Mouse (Mus musculus): Measurements from ENCODE around the gene Adssl1.

Gene Adssl1

DNA sequence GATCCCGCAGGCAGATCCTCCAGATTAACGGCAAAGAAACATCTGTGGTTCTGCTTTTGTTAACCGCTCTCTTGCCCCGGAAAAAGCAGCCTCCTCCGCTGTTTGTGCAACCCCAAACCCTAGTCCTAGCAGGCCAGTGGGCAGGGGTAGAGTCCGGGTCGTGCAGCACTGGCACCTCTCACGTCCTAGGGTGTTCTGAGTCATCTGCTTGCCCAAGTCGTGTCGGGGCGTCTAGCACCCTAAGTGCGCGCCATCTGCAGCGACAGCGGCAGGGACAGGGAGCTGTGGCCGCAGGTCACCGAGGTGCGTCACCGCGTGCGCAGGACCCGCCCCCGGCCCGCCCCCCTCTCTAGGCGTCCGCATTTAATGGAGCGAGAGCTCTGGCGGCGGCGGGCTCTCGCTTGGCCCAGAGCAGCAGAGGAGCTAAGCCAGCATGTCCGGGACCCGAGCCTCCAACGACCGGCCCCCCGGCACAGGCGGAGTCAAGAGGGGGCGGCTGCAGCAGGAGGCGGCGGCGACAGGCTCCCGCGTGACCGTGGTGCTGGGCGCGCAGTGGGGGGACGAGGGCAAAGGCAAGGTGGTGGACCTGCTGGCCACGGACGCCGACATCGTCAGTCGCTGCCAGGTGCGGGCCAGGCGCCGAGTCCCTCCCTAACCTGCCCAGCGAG, at the start of gene Adssl1:
Gene Adssl1 (plus strand): TSS at position 360 of the 668 bp plus-strand sequence.
- peak; percentile 76 to 79 for DNase-seq (ENCODE audit: low spot score in 2 of 2)

DNA sequence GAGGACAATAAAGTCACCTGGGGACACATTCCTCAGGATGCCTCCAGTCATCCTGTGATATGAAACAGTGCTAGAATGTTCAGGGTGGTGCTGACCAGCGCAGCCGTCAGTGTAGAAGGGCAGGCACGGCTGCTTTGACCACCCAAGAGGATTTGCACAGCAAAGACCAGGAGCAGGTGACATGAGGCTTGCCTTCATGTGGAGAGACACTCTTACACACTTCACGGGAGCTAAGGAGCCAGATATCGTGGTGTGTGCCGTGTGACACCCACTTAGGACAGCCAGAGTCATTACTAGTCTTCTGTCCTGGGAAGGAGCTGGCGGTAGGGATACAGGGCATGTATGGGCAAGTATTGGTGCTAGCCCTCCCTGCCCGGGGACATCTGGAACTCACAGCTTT, 49.7 kb upstream of the Adssl1 start:
- DNase-seq (ENCODE audit: low spot score in 2 of 2) = no peak

DNA sequence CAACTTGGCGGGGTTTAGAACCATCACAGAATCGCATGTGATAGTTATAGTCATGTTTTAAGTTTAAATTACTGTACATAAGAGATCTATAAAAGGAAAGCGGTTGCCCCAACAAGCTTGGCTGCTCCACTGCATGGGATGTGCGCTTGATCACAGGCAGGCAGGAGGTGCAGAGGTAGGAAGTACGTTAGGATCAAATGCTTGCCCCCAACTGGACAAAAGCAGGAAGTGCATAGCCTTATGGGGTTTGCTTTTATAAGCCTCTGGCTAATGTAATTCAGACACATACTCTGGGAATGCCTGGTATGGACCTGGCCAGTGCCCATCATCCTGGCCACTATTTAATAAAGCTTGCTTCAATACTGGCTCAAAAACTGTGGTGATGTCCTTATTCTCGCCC, 48.8 kb upstream of the Adssl1 start:
- no peak for DNase-seq (ENCODE audit: low spot score in 2 of 2)

DNA sequence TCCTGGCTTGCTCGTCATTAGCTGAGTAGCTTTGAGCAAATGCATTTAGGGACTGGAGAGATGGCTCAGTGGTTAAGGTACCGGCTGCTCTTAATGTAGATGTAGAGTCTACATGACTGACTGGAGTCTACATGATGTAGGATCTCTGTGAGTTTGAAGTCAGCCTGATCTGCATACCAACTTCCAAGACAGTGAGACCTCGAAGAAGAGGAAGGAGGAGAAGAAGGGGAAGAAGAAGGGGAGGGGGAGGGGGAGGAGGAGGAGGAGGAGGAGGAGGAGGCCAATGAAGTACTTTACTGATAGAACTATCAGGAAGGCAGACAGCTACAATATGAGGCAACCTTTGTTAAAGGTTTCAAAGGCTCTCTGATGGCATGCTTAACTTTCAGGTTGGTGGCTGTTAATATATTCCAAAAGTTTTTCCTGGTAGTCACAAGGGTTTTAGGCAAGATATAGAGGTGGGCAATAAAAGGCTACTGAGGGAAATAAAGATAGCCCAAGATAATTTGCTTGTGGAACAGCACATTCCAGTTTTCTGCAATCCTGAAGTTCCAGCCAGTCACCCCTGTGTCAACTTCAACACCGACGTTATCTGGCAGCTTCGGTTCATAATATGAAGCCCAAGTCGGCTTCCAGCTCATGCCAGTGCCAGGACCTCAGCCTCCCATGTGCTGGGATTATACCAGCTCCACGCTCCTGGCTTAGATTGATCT, 44.4 kb upstream of the Adssl1 start:
- DNase-seq (ENCODE audit: low spot score in 2 of 2) = no peak

DNA sequence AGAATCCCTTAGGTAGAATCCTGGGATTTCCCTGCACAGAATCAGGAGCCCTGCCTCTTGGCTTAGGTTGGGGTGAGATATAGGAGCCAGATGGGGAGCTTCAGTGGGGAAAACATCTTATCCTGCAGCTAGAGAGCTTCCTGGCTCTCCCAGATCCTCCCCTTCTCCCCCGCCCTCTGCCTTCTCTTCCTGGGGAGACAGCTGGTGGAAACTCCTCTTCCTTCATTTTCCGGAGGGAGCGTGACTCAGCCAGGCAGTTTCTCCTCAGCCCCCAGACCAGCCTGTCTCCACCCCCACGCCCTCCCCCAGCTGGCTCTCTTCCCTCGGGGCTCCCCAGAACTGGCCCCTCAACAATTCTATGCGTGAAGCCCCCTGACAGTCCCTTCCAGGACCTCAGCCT, 43.5 kb upstream of the Adssl1 start:
- DNase-seq (ENCODE audit: low spot score in 2 of 2) = no peak

DNA sequence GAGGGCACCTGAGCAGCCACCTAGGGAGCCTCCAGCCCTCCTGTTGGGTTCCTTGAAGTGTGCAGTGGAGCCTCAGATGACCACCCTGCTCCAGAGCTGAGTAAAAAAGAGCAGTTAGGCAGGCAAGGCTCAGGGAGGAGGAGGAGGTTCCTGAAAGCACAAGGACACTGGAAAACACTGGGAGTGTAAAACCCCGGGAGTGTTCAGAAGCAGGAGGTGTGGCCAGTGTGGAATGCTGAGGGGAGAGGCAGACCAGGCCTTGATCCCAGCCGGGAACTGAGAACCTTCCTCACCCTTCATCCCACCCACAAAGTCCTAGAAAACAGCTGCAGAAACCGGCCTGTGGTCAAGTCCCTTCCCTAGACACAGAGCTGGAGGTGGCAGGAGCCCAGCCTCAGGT, 43.1 kb upstream of the Adssl1 start:
- DNase-seq (ENCODE audit: low spot score in 2 of 2) = no peak

DNA sequence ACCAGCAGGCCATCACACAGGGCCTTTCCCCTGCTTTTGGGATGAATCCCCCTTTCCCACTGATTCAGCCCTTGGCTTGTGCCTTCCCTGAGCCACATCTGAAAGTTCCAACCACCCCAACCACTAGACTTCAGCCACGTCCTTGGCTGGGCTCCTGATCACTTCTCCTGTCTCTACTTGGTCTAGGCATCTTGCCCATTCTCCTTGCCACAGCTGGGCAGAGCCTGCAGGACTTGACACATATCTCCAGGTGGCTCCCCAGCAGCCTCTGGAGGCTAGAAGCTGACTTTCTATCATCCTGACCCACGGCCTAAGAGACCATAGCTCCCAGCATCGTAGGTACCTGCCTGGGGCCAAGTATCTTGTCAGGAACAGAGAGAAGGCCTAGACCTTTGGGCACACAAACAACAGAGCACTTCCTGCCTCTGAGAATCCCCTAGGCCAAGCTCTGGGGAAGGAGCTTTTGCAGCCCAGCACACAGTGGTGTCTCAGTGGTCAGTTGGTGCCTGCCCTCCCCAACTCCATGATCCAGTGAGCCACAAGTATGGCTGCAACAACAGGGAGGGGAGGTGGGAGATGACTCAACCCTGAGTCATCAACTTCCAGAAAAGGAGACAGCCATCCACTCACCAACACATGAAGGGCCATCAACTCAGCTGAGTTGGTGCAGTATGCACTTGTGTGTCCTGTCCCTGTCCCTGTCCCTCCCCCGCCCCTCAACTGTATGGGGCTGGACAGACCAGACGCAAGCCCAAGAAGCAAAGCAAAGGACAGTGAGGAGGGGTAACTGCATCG, 41.4 kb upstream of the Adssl1 start:
- no peak for DNase-seq (ENCODE audit: low spot score in 2 of 2)

DNA sequence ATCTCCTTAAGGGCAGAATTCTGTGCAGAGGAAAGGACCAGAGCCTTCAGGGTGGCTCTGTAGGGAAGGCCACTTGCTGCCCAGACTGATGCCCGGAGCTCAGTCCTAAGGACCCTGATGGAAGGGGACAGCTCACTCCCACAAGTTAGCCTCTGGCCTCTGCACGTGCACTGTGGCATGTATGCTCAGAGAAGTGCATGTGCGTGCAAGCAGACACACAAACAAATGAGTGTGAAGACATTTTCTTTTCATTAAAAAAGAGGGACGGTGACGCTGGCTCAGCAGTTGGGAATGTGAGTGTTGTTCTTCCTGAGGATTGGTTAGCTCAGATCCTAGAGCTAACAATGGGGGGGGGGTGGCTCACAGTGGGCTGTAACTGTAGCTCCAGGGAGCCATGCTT, 40.4 kb upstream of the Adssl1 start:
- no peak for DNase-seq (ENCODE audit: low spot score in 2 of 2)

DNA sequence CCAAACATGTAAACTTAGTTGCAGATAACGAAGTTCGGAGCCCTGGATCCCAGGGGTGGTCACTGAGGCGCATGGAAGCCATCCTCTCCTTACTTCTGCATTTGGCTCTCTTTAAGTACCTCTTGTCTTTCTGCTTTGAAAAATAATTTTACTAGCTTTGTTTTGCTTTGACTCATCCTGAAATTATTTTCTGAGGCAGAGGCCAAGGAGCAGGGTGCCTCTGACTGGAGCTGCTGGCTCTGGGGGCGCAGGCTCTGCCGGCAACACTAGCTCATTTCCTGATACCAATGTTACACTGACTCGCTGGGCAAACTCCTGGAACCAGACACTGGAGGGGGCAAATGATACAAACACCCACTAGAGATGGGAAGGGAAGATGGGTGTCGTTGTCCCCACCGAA, 39.9 kb upstream of the Adssl1 start:
- no peak for DNase-seq (ENCODE audit: low spot score in 2 of 2)

DNA sequence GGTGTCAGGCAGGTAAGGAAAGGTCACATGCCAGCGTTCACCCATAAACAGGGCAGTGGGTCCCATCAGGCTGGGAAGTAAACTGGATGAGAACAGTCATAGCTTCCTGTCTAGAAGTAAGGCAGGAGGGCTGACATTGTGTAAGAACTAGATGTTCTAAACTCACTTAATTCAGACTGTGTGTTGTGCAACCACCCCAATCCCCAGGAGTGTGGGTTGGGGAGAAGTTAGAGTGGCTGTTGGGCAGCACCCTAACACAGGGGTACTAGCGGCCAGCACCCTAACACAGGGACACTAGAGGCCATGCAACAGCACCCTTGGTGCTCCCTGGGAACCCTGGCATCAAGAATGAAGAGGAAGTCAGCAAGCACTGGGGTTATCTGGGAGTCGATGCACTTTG, 38.7 kb upstream of the Adssl1 start:
- no peak for DNase-seq (ENCODE audit: low spot score in 2 of 2)

DNA sequence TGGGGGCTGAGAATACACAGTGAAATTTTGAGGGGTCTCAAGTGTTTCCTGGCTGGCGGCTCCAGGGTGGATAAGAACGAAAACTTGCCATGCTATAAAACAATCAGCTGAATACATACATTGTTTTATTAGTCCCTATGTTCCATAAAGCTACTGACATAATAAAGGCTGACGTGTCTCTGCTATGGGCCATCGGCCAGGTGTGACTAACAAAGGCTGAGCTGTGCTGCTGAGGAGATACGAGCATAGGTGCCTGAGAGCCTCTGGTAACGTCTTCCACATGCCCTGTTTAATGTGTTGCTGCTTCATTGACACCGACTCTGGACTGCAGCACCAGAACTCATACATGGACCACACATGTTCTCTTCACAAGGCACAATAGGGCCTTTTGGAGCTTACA, 34.9 kb upstream of the Adssl1 start:
- DNase-seq (ENCODE audit: low spot score in 2 of 2) = no peak

DNA sequence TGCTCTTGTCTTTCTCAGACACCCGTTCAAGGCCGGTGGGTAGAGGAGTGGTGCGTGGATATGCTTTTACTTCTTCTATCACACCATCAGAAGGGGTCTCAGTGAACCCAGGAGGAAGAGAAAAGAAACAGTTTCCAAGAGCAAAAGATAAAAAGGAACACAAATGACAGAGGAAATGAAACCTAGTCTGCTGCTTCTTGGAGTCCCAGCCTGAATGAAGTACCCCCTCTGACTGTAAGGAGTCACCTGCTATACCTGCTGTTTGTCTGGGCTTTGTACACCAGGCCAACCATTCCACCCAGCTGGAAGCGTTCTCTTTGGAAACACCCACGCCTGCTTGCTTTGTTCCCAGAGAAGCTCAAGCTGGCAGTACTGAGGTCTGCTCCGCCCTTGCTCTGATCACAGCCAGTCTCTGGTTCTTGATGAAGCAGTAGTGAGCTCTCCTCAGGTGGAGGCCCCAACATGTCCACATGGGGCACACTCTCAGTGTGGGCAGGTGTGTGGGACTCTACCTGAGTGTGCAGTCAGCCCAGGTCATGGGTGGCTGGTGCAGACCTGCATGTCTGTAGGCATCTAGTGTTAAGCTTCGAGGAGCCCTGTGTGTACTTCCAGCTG, 33.8 kb upstream of the Adssl1 start:
- no peak for DNase-seq (ENCODE audit: low spot score in 2 of 2)

DNA sequence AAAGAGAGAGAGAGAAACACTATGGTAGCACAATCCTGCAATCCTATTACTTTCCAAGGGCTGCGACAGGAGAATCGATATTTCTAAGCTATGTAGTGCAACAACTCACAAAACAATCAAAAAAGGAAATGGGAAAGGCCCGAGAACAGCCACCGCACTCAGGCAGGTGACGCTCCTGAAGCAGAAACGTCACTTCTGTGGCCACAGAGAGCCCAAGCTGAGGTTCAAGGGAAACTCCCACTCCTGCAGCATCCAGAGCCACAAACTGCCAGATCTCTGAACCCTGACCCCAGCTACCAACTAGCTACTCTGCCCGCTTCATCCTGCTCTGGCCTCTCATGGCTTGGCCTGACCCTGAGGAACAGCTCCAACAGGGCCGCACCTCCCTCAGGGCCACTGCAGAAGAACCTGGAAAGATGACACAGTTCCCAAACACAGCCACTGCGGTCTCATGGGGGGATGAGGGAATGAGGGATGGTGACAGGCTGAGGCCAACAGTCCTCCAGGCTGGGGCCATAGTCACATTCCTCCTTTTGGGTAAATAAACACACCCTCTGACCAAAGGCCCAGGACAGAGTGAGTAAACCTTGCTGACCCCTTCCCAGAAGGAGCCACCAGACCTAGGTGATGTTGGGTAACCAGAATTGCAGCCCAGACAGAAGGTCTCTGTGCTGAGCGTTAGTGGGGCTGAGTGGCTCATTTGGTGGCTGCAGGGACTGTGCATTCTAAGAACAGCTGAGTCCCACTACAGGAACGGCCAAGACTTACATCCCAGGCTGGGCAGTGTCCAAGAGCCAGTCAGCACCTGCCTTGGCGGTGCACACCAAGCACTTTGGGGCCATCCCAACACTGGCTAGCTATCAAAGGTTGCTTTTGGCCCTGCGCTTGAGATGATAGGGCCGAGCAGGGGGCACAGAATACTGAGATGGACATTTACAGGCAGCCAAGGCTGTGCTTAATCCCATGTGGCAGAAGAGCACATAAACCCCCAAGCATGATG, 32.4 kb upstream of the Adssl1 start:
- peak in 1 of 2 experiments; percentile 50 for DNase-seq (ENCODE audit: low spot score in 2 of 2)

DNA sequence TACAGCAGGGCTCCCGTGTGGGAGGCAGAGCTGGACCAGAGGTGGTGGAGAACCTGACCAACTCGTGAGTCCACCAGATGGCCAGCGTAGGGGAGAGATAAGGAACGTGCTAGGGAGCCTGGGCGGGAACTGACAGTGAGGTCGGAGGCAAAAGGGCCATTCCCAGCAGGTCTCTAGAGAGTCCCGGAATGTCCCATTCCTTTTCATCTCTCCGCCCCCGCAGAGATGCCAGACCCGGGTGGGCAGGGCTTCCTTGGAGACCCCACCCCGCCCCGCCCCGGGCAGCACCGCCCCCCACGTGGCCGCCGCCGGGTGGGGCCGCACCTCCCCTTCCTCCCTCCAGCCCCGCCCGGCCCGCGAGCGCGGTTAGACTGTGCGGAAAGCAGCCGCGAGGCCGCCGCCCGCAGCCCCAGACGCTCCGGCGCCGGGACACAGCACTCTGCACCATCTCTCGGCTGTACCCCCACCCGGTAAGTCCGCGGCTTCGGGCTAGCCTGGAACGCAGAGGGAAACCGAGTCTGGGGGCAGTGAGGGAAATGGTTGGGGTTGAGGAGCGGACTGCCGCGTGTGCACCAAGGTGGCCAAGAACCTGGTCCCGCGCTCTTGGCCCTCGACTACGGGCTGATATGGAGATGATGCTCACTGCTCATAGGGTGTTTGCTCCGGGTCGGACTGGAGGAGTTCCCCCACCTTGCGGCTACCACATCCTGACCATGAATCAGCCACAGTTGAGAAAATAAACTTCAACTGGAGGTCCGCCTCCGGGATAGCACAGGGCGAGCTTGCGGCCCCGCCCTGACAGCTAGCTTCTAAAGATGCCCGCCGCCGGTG, 31.2 kb upstream of the Adssl1 start, which contains the start of gene Inf2:
Gene Inf2 (plus strand): TSS at position 359 of the 831 bp plus-strand sequence.
- peak; percentile 87 for DNase-seq (ENCODE audit: low spot score in 2 of 2)

DNA sequence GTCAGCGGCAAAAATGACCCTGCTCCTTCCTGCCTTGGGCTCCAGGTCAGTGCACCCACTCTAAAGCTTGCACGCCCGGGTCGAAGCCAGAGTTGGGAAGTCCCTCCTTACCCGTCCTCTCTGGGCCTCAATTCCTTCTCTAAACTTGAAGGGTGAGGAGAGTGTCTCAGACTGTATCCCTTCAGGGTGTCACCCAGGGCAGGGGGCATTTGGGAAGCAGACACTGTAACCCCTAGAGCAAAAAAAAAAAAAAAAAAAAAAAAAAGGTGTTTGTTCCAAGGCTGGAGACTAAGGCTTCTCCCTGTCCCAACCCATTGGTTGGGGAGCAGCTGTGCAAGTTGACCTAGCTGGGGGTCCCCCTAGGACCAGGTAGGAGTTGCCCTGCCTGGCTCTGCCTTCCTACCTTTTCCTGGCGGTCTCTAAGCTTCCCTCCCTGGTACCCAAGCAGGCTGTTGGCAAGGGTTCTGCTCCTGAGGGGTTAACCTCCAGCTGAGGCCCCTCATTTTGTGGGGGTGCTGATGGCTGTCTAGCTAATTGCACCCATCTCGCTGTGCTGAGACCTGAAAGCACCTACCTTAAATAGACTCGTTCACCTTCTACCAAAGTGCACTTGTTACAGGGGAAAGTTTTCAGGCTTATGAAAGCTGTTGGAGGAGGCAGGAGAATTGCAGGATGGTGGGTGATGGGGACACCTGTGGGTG, 30.2 kb upstream of the Adssl1 start:
- DNase-seq (ENCODE audit: low spot score in 2 of 2) = no peak

DNA sequence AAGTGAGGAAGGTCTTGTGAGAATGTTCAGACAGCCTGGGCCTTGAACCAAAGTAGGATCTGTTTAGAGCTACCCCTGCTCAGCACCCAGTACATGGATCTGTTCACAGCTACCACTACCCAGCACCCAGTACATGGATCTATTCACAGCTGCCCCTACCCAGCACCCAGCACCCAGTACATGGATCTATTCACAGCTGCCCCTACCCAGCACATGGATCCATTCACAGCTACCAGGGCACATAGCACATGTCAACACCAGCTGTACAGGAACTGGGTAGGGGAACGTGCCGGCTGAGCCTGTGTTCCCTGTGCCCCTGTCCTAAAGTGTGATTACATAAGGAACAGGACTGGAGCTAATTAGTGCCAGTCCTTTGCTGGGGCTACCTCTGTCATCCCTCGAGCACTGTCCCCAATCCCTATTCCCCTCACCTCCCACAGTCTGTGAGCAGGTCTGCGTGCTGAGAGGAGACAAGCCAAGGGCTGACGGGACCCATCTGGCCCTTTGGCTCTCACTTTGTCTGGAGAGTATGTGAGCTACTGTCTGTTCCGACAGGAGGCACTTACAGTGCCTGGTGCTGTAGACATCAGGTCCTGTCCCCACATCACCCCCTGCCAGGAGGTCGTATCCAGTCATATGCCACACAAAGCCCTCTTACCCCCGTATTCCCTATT, 29.1 kb upstream of the Adssl1 start:
- no peak for DNase-seq (ENCODE audit: low spot score in 2 of 2)

DNA sequence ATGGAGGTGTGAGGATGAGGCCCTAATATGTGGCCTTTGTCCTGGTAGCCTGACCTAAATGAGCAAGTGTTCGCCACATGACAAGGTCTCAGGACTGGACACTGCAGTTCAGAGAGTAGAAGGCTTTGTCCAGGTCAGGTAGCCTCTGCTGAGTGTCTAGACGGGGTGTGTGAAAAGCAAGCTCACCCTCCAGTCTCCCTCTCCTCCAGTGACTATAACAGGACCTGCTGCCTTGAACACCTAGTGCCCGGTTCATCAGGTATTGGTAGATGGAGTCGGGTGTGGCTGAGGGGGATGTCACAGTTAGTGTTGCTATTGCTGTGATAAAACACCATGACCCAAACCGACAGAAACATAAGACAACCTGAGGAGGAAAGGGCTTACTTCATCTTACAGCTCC, 28.6 kb upstream of the Adssl1 start:
- no peak for DNase-seq (ENCODE audit: low spot score in 2 of 2)

DNA sequence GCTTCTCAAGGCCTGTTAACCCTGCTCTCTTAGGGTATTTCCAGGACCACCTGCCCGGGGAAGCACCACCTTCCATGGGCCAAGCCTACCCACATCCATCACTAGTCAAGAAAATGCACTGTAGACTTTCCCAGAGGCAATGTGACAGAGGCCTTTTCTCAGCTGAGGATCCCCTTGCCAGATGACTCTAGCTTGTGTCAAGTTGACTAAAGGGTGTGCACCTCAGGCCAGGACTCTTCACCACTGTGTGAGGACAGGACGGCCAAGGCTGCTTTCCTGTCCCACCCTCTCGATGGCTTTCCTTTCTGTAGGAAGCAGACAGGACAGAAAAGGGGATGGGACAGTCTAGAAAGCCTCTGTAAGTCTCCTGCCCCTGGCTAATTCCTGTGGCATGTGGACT, 28.1 kb upstream of the Adssl1 start:
- DNase-seq (ENCODE audit: low spot score in 2 of 2) = no peak
